Mouse (Mus musculus) heart, embryonic 10.5 days (tissue): ENCODE measurements around the gene Snrpg. TPM values are rescaled to one million over a fixed set of nuclear protein-coding genes. Genes with fewer than 3 reads are reported as not detected.

Experiments used
- DNase-seq: peaks from one replicate; pipeline ENCODE4 v3.0.0-alpha.2; 2017; ENCODE audit warnings: low spot score
- H3K27ac ChIP-seq: fragments of 300-500 bp; sonication (generic); 2 replicates; pipeline ENCODE4 v1.5.1; 2016; ENCODE audit warnings: mild to moderate bottlenecking
- H3K27me3 ChIP-seq: fragments of 300-500 bp; sonication (generic); 2 replicates; pipeline ENCODE4 v1.6.1; 2016; ENCODE audit warnings: mild to moderate bottlenecking; ENCODE audit not compliant: poor library complexity, insufficient read depth, severe bottlenecking
- H3K36me3 ChIP-seq: fragments of 300-500 bp; sonication (generic); 2 replicates; pipeline ENCODE4 v1.6.1; 2016; ENCODE audit warnings: mild to moderate bottlenecking, moderate library complexity
- H3K4me1 ChIP-seq: fragments of 300-500 bp; sonication (generic); 2 replicates; pipeline ENCODE4 v1.6.1; 2016; ENCODE audit warnings: mild to moderate bottlenecking
- H3K4me3 ChIP-seq: fragments of 300-500 bp; sonication (generic); 2 replicates; pipeline ENCODE4 v1.5.1; 2016; ENCODE audit warnings: mild to moderate bottlenecking, moderate library complexity
- H3K9me3 ChIP-seq: fragments of 300-500 bp; sonication (generic); 2 replicates; pipeline ENCODE4 v1.6.1; 2016; ENCODE audit warnings: mild to moderate bottlenecking, moderate library complexity
- WGBS: fragments of 180-500 bp; shearing (Covaris S2); methylation state at CpG from one replicate; pipeline ENCODE4 v1.1.7; 2016; 5-methylcytosine and 5-hydroxymethylcytosine counted together
- polyA plus RNA-seq: library from polyadenylated mRNA; unstranded; fragments of >200 nt; fragmentation: Nextera tagmentation; extraction: Ambion mirVana; gene quantifications from 2 replicates; pipeline ENCODE4 v1.2.1, GENCODE M21; 2016

The Snrpg gene
- polyA plus RNA-seq, 1 experiment from 2014 or later: 487 TPM

DNA sequence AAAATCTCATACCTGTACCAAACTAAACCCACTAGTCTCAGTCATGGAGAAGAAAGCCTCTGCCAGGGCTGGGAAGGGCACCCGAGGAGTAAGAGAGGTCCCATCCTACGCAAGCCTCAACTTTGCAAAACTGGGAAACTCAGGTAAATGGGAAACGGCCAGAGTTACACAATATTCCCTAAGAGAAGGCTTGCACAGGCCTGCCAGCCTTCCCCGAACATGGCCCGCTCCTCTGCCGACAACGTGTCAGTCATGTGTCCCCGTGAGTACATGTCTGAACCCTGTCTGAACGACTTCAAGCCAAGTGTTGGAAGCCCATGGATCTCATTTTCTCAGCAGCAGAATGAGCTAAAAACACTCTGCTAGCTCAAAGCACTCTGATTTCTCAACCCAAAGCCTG is 23.9 kb downstream of the Snrpg start:
- H3K4me1 ChIP-seq: peaks cover 31% of the 10 kb centered on the region
- DNase-seq: peak; percentile 74
- H3K36me3 ChIP-seq: peaks cover 30% of the 10 kb centered on the region
- H3K4me3 ChIP-seq: peak overlapping the region; percentile 19
- no peaks in the 10 kb centered on the region for H3K9me3 ChIP-seq
- H3K27me3 ChIP-seq: no peaks in the 10 kb centered on the region
- 76% methylated on average over 9 of the region's 9 CpGs for WGBS
- no peak overlapping the region for H3K27ac ChIP-seq

DNA sequence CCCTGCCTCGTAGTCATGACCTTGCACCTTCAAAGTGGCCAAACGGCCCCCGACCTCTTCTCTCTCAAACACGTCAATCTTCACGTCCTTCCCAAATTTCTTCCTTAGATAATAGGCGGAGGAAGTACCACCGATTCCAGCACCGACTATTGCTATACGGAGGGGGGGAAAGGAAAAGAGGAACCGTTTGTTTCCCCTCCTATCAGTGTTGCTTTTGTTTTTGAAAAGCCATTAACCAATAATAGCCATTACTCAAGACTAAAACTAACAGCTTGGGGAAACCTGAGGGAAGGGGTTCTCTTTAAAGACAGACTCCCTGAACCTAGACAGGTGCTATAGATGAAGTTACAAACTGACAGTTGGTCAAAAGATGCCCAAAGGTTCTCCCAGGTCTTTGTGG is 24.9 kb downstream of the Snrpg start:
- Histone ChIP-seq H3K9me3 (no peaks in the 10 kb centered on the region), H3K4me3 (peak overlapping the region; percentile 93), H3K36me3 (peaks cover 21% of the 10 kb centered on the region), H3K27me3 (no peaks in the 10 kb centered on the region), H3K4me1 (peaks cover 38% of the 10 kb centered on the region), H3K27ac (peak overlapping the region; percentile 93)
- 34% methylated on average over 10 of the region's 10 CpGs for WGBS
- DNase-seq: no peak

DNA sequence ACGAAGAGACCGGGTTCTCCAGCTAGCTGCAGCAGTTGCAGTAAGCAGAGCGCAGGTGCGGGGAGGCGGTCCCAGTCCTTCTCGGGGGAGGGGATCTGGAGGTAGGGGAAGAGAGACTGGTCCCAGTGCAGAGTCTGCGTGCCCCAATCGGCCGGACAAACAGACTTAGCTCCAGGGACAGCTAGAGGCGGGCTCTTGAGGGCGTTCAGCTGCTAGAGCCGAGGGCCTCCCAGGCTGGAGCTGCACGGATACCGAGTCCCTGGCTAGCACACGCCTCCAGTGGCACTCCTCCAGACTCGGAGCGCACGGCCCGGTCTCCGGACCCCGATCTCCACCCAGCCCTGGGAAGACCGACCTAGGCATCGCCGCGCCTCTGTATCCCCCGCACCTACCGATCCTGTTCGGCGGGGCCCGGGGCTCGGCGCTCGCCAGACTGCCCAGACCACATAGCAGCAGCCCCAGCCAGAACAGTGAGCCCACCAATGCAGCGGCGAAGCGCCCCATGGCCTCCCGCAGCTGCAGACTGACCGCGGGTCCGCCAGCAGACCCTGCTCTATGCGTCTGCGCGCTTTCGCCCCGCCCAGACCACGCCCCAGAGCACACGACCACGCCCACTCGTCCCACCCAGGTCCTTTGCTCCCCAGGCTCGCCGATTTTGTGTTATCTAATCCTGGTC is 25.6 kb downstream of the Snrpg start, which contains the start of gene Pcyox1:
Gene Pcyox1, minus strand, starts transcription at position 574 of the 676 bp plus-strand sequence.
- H3K36me3 ChIP-seq: peaks cover 13% of the 10 kb centered on the region
- under 1% methylated on average over 49 of the region's 51 CpGs for WGBS

DNA sequence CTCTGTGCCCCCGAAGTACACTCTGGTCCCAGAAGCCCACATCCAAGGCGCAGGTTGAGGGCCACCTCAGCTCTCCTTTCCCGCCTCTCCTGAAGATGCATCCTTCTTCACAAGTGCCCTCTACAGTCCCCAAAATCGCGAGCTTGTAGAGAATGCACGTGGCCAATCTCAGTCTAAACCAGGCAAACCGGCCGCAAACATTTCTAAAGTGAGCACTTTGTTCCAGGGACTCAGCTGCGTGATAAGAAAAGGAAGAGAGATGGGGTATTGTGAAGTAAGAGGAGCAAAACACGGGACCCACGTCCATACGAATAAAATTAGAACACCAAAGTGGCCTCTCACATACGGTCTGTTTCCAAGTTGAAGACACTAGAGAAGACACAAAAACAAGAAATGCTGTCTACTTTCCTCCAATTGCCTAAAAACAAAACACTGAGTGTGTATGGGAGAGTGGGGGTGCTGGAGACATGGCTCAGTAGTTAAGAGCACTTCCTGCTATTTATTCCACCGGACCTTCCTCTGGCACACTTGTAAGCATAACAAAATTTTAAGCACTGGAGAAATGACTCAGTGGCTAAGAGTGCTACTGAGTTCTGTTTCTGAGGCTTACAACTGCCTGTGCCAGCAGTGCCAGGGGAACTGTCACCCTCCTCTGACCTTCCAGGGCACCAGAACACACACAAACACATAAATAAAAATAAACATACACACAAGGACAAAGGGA is 26.3 kb downstream of the Snrpg start:
- Histone ChIP-seq H3K27me3 (no peaks in the 10 kb centered on the region), H3K9me3 (no peaks in the 10 kb centered on the region), H3K36me3 (peaks cover 6% of the 10 kb centered on the region; the same call in 1 of the 2 replicates), H3K4me1 (peaks cover 38% of the 10 kb centered on the region), H3K27ac (peak overlapping the region; percentile 93), H3K4me3 (peak overlapping the region; percentile 93)
- no peak for DNase-seq
- 5% methylated on average over 14 of the region's 14 CpGs for WGBS

More for the DNA sequence above, 25.6 kb downstream of the Snrpg start, which contains the start of gene Pcyox1:
- Histone ChIP-seq H3K27ac (peak within 1 kb of the TSS; percentile 93), H3K9me3 (no peaks in the 10 kb centered on the region), H3K4me1 (peaks cover 38% of the 10 kb centered on the region), H3K4me3 (peak within 1 kb of the TSS; percentile 93), H3K27me3 (no peaks in the 10 kb centered on the region)
- peak; percentile 94 for DNase-seq

DNA sequence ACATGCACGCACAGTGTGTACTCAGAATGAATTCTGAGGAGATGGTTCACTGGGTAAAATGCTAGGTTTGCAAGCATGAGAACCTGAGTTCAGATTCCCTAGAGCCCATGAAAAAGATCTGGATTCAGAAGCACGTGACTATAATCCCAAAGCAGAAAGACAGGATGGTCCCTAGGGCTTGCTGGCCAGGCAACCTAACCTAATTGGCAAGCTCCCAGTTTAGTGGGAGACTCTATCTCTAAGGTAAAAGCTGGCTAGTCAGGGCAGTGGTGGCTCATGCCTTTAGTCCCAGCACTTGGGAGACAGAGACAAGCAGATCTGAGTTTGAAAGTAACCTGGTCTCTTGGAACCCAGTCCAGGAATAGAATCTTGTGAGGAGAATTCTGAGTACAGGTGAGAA is 27.9 kb downstream of the Snrpg start:
- Histone ChIP-seq H3K27me3 (no peaks in the 10 kb centered on the region), H3K36me3 (no peaks in the 10 kb centered on the region; the same call in 1 of the 2 replicates), H3K9me3 (no peaks in the 10 kb centered on the region), H3K4me3 (no peak overlapping the region), H3K4me1 (peaks cover 38% of the 10 kb centered on the region), H3K27ac (no peak overlapping the region)
- DNase-seq: peak; percentile 36
- WGBS: 82% methylated on average over 2 of the region's 2 CpGs

DNA sequence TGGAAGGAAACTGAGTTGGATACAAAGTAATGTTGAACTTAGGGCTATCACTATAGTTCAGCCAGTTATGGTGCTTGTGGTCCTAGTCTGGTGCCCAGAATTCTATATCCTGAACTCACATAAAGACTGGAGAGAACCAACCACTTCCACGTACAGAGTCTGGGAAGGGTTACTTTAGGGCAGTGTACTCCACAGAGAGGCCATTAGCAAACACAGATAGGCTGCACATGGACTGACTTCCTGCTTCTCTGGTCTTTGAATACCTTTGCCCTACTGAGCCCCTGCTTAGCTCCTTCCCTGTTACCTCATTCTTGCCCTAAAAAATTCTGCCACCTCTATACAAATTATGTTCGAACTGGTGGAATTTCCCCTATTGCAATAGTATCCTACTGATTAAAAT is 28.9 kb downstream of the Snrpg start:
- 65% methylated on average over 2 of the region's 2 CpGs for WGBS

GRCm38 (mm10) chr6:86400972-86401371 is 29.9 kb downstream of the Snrpg start:
- Histone ChIP-seq H3K4me3 (peak overlapping the region; percentile 48), H3K9me3 (no peaks in the 10 kb centered on the region), H3K36me3 (no peaks in the 10 kb centered on the region), H3K27me3 (no peaks in the 10 kb centered on the region), H3K27ac (no peak overlapping the region), H3K4me1 (peaks cover 20% of the 10 kb centered on the region)
- DNase-seq: peak; percentile 93
- WGBS: 8% methylated on average over 9 of the region's 9 CpGs

More for the DNA sequence above, 28.9 kb downstream of the Snrpg start:
- Histone ChIP-seq H3K9me3 (no peaks in the 10 kb centered on the region), H3K4me1 (peaks cover 30% of the 10 kb centered on the region), H3K36me3 (no peaks in the 10 kb centered on the region), H3K4me3 (no peak overlapping the region), H3K27ac (no peak overlapping the region), H3K27me3 (no peaks in the 10 kb centered on the region)
- DNase-seq: peak; percentile 22

DNA sequence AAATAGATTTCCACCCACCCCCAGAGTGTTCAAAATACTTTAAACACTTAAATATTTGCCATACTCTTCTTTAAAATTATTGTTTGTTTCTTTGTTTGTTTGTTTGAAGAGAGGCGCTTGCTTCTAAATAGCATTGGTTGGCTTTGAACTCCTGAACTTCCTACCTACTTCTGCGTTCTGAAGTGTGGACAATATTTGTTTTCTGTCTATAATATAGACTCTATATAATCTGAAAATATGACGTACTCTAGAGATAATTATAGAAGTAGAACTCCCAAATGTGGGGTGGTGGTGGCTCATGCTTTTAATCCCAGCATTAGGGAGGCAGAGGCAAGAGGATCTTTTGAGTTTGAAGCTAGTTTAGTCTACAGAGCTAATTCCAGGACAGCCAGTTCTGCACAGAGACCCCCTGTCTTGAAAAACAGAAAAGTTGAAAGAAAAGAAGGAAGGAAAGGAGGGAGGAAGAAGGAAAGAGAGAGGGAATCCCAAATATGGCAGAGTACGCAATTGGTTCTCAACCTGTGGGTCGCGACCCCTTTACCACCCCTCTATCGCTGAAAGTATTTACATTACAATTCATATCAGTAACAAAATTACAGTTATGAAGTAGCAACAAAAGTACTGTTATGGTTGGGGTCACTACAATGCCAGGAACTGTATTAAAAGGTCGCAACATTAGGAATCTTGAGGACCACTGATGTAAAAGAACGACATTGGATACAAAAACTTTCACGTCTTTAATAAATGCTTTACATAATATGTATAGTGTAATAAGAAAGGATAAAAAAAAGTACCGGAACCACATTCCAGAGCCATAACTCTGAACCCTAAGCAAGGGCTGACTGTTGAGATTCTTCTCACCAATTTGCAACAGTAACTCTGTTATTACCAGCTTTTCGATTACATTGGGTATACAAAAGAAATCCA is 31.8 kb downstream of the Snrpg start:
- Histone ChIP-seq H3K4me1 (peaks cover 7% of the 10 kb centered on the region), H3K4me3 (peak overlapping the region; percentile 95), H3K36me3 (peaks cover 12% of the 10 kb centered on the region), H3K27me3 (no peaks in the 10 kb centered on the region), H3K9me3 (no peaks in the 10 kb centered on the region), H3K27ac (no peak overlapping the region)
- 39% methylated on average over 12 of the region's 12 CpGs for WGBS
- DNase-seq: peak; percentile 64

DNA sequence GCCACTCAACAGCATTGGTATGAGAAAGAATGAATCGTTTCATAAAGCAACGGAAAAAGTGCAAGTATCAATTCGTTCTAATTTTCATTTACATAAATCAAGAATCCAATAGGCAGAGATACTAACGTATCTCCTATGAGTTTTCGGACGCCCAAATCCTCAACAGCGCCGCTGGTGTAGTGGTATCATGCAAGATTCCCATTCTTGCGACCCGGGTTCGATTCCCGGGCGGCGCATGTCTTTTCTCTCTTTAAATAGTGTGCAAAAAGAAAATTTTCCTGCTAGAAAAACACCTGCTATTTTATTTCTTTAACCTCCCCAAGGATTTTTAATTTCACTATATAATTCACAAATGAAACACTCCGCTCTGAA is 32.6 kb downstream of the Snrpg start:
- Histone ChIP-seq H3K4me1 (peaks cover 7% of the 10 kb centered on the region; the same call in 1 of the 2 replicates), H3K9me3 (no peaks in the 10 kb centered on the region), H3K27ac (peak overlapping the region; percentile 100), H3K27me3 (no peaks in the 10 kb centered on the region), H3K4me3 (peak overlapping the region; percentile 95), H3K36me3 (peaks cover 13% of the 10 kb centered on the region)
- peak; percentile 89 for DNase-seq
- under 1% methylated on average over 15 of the region's 15 CpGs for WGBS

DNA sequence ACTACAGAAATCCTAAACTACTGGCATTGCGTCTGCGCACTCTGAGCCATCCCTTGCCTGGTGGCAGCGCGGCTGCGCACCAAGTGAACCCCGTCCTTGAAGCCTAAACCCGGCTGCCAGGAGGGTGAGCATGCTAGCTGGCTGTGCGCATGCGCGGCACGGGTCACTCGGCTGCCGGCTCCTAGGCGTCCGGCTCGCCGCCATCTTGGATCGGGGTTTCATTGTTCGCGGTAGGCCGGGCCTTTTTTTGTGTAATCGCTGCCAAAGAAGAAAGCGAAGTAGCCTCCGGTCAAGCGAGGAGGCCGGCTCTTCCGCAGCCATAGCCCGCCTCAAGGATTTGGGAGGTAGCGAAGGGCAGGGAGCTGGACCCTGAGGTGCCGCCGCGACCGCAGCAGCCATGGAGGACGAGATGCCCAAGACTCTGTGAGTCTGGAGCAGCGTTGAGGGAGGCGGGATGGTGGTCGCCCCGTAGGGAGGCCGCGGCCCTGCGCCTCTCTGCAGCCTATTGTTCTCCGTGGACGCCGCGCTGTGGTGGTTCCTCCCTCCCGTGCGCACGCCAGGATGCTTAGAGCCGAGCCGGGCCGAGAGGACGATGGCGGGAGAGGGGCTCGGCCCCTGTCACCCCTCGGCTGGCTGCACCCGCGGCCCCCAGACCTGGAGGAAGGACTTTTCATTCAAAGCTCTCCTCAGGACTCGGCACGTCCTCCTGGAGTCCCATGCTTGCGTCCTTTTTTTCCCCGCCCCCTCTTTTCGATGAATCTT is 33.2 kb downstream of the Snrpg start, which contains the start of gene Tia1:
Gene Tia1, plus strand, starts transcription at position 120 of the 762 bp plus-strand sequence.
- no peaks in the 10 kb centered on the region for H3K27me3 ChIP-seq
- no peaks in the 10 kb centered on the region for H3K9me3 ChIP-seq
- H3K36me3 ChIP-seq: peaks cover 16% of the 10 kb centered on the region
- WGBS: under 1% methylated on average over 62 of the region's 62 CpGs
- H3K27ac ChIP-seq: peak within 1 kb of the TSS; percentile 100
- H3K4me3 ChIP-seq: peak within 1 kb of the TSS; percentile 95
- H3K4me1 ChIP-seq: peaks cover 7% of the 10 kb centered on the region; the same call in 1 of the 2 replicates
- peak; percentile 99 for DNase-seq

DNA sequence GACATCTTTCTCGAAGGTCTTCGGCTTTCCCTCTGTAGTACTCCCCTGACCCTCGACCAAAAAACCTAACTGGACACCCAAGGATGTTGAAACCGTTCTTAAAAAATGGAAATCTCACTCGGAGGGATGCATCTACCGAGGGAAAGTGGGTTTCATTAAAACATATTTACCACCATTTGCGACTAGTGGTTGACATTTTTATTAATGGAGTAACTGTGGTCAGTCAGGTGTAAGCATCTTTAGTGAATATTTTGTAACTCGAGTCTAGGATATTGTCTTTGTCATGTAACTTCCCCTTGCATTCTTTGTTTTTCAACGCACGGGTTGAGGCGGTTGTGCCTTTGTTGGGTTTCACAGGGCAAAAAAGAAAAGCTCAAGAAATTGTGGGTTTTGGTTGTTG is 33.9 kb downstream of the Snrpg start:
- Histone ChIP-seq H3K27me3 (no peaks in the 10 kb centered on the region), H3K27ac (peak overlapping the region; percentile 100), H3K36me3 (peaks cover 16% of the 10 kb centered on the region), H3K4me3 (peak overlapping the region; percentile 95), H3K9me3 (no peaks in the 10 kb centered on the region), H3K4me1 (peaks cover 7% of the 10 kb centered on the region; the same call in 1 of the 2 replicates)
- WGBS: 2% methylated on average over 11 of the region's 11 CpGs
- no peak for DNase-seq

GRCm38 (mm10) chr6:86406306-86406705 is 35.2 kb downstream of the Snrpg start:
- Histone ChIP-seq H3K4me3 (peak overlapping the region; percentile 95), H3K36me3 (peaks cover 16% of the 10 kb centered on the region), H3K27ac (no peak overlapping the region), H3K4me1 (no peaks in the 10 kb centered on the region; the same call in 1 of the 2 replicates), H3K27me3 (no peaks in the 10 kb centered on the region), H3K9me3 (no peaks in the 10 kb centered on the region)
- DNase-seq: no peak
